In the genomic region with DNA sequence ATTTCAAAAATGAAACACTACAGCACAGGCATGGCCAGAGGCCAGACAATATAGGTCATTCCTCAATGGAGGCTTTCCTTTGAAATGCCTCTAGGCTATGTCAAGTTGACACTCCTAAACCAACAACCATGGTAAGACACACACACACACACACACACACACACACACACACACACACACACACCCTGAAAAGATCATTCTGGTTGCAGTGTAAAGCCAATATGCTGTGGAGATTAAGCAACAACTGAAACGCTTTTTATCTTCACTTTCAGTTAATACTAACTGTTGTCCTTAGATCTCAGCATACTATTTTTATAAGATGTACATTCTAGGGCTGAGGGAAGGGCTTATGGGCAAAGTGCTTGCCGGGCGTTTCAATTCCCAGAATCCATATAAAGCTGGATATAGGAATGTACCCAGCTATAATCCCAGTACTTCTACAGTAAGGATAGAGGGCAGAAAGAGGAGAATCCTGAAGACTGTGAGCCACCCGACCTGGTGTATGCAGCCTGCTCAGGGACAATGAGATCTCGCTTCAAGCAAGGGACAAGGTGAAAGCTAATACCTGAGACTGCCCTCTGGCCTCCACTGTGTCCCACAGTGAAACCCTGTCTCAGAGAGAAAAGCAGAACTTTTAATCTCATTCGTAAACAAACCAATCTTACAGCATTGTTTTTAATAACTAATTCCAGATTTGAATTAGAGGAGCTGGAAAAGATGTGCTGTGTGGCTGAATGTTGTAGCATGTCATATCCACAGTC, we compare ENCODE assay signal across 20 mouse cellular contexts. TPM values are rescaled to one million over a fixed set of nuclear protein-coding genes. Genes with fewer than 3 reads are reported as not detected.
DNase-seq lines count a peak whose midpoint lies in the region; ATAC-seq lines count a peak whose summit lies in the region.
"Had no signal": no experiment of that assay in that cellular context is flagged by ENCODE, and none has a peak within 500 bp of the region (broad histone marks: within the 10 kb centered on the region; RNA-seq: fewer than 3 reads in every experiment).

No protein-coding gene starts in this region.

- no peak overlapping the region for H3K4me2 ChIP-seq in embryonic facial prominence, embryonic 15.5 days (replicated peaks)
- no peak overlapping the region for H3K4me2 ChIP-seq in midbrain, embryonic 11.5 days
- H3K4me2 ChIP-seq in midbrain, embryonic 15.5 days, result no peak overlapping the region
- H3K4me2 ChIP-seq in liver, embryonic 15.5 days, result no peak overlapping the region
- 0 out of 2 replicates have a peak overlapping the region, but pooled peaks have one; percentile 9 for H3K4me2 ChIP-seq in stomach, embryonic 16.5 days (ENCODE audit: low read depth, low read length)
- H3K4me2 ChIP-seq: embryonic facial prominence, embryonic 12.5 days; hindbrain, embryonic 13.5 days; limb, embryonic 12.5 days had no signal

- H3K9ac ChIP-seq in embryonic facial prominence, embryonic 15.5 days, result no peak overlapping the region
- H3K9ac ChIP-seq in midbrain, embryonic 11.5 days (ENCODE audit: low read length), result no peak overlapping the region
- no peak overlapping the region for H3K9ac ChIP-seq in midbrain, embryonic 15.5 days
- no peak overlapping the region for H3K9ac ChIP-seq in liver, embryonic 15.5 days
- H3K9ac ChIP-seq in stomach, embryonic 16.5 days (ENCODE audit: low read length), result no peak overlapping the region
- H3K9ac ChIP-seq: embryonic facial prominence, embryonic 12.5 days; hindbrain, embryonic 13.5 days; limb, embryonic 12.5 days had no signal

- H3K9me3 ChIP-seq in embryonic facial prominence, embryonic 15.5 days (replicated peaks), result no peaks in the 10 kb centered on the region
- no peaks in the 10 kb centered on the region for H3K9me3 ChIP-seq in embryonic facial prominence, embryonic 10.5 days
- H3K9me3 ChIP-seq in midbrain, embryonic 11.5 days (ENCODE audit: control insufficient read depth, low read length), result no peaks in the 10 kb centered on the region
- no peaks in the 10 kb centered on the region for H3K9me3 ChIP-seq in midbrain, embryonic 15.5 days
- H3K9me3 ChIP-seq in liver, embryonic 15.5 days (replicated peaks), result no peaks in the 10 kb centered on the region
- H3K9me3 ChIP-seq in stomach, embryonic 16.5 days (replicated peaks; ENCODE audit: control insufficient read depth, low read length), result no peaks in the 10 kb centered on the region
- H3K9me3 ChIP-seq: embryonic facial prominence, embryonic 12.5 days; forebrain, embryonic 10.5 days; hindbrain, embryonic 13.5 days; limb, embryonic 12.5 days had no signal

- ATAC-seq in embryonic facial prominence, embryonic 15.5 days (ENCODE audit: insufficient number of reproducible peaks, low FRiP score, low TSS enrichment, low read depth), result no peak; the same call in 1 of the 2 replicates
- peak; percentile 59; the same call in 1 of the 2 replicates for ATAC-seq in midbrain, embryonic 11.5 days (ENCODE audit: low FRiP score)
- ATAC-seq in midbrain, embryonic 15.5 days (replicated peaks), result no peak; the same call in 1 of the 2 replicates
- ATAC-seq in liver, embryonic 15.5 days (ENCODE audit: insufficient read depth), result peak; percentile 47; the same call in 1 of the 2 replicates
- ATAC-seq in stomach, embryonic 16.5 days (ENCODE audit: insufficient read depth, low FRiP score), result peak; percentile 25; the same call in 1 of the 2 replicates

- 54% methylated on average over 6 of the region's 6 CpGs for WGBS in embryonic facial prominence, embryonic 15.5 days
- WGBS in embryonic facial prominence, embryonic 10.5 days, result 74% methylated on average over 6 of the region's 6 CpGs
- 74% methylated on average over 6 of the region's 6 CpGs for WGBS in midbrain, embryonic 11.5 days
- 72% methylated on average over 6 of the region's 6 CpGs for WGBS in midbrain, embryonic 15.5 days
- WGBS in liver, embryonic 15.5 days (ENCODE audit: insufficient replicate concordance), result 45% methylated on average over 6 of the region's 6 CpGs
- 64% methylated on average over 6 of the region's 6 CpGs for WGBS in stomach, embryonic 16.5 days

- peaks cover 5% of the 10 kb centered on the region; the same call in 1 of the 2 replicates for H3K4me1 ChIP-seq in embryonic facial prominence, embryonic 15.5 days
- peaks cover 6% of the 10 kb centered on the region; the same call in 1 of the 2 replicates for H3K4me1 ChIP-seq in embryonic facial prominence, embryonic 10.5 days
- no peaks in the 10 kb centered on the region for H3K4me1 ChIP-seq in midbrain, embryonic 11.5 days (ENCODE audit: control insufficient read depth, insufficient read depth, low read length)
- H3K4me1 ChIP-seq in midbrain, embryonic 15.5 days, result peaks cover 5% of the 10 kb centered on the region
- peaks cover 43% of the 10 kb centered on the region for H3K4me1 ChIP-seq in liver, embryonic 15.5 days (replicated peaks)
- peaks cover 7% of the 10 kb centered on the region; the same call in 1 of the 2 replicates for H3K4me1 ChIP-seq in stomach, embryonic 16.5 days (ENCODE audit: control insufficient read depth, insufficient read depth, low read length)

- H3K4me3 ChIP-seq in embryonic facial prominence, embryonic 15.5 days (replicated peaks), result no peak overlapping the region
- no peak overlapping the region for H3K4me3 ChIP-seq in embryonic facial prominence, embryonic 10.5 days
- no peak overlapping the region for H3K4me3 ChIP-seq in midbrain, embryonic 11.5 days (ENCODE audit: low read depth, low read length)
- H3K4me3 ChIP-seq in midbrain, embryonic 15.5 days, result no peak overlapping the region
- H3K4me3 ChIP-seq in liver, embryonic 15.5 days (replicated peaks), result no peak overlapping the region
- H3K4me3 ChIP-seq in stomach, embryonic 16.5 days (replicated peaks; ENCODE audit: low read length), result no peak overlapping the region
- H3K4me3 ChIP-seq: embryonic facial prominence, embryonic 12.5 days; forebrain, embryonic 10.5 days; hindbrain, embryonic 13.5 days; limb, embryonic 12.5 days had no signal

- DNase-seq in embryonic facial prominence, embryonic 10.5 days (ENCODE audit: low spot score), result no peak
- peak; percentile 75 for DNase-seq in midbrain, embryonic 11.5 days (ENCODE audit: low spot score, missing footprints)
- DNase-seq in thymus, postnatal 10 days (ENCODE audit: low spot score in 2 of 2), result no peak
- no peak for DNase-seq in cerebellum, adult 8-10 months
- DNase-seq: adrenal gland, postnatal 36 days; cerebellum, postnatal 36 days; kidney, adult 2 months; kidney, postnatal 36 days; right cerebral cortex, adult 18-20 months; spleen, adult 18-20 months; thymus, postnatal 4 days had no signal

- H3K27ac ChIP-seq in embryonic facial prominence, embryonic 15.5 days (replicated peaks), result peak overlapping the region; percentile 3; the same call in 1 of the 2 replicates
- no peak overlapping the region for H3K27ac ChIP-seq in embryonic facial prominence, embryonic 10.5 days (replicated peaks)
- no peak overlapping the region for H3K27ac ChIP-seq in midbrain, embryonic 11.5 days (ENCODE audit: low read depth, low read length)
- H3K27ac ChIP-seq in midbrain, embryonic 15.5 days, result no peak overlapping the region
- H3K27ac ChIP-seq in liver, embryonic 15.5 days (replicated peaks), result peak overlapping the region; percentile 51; the same call in 1 of the 2 replicates
- H3K27ac ChIP-seq in stomach, embryonic 16.5 days (ENCODE audit: low read length), result peak overlapping the region; percentile 67
- H3K27ac ChIP-seq: embryonic facial prominence, embryonic 12.5 days; forebrain, embryonic 10.5 days; hindbrain, embryonic 13.5 days; limb, embryonic 12.5 days had no signal

- H3K27me3 ChIP-seq in embryonic facial prominence, embryonic 15.5 days, result no peaks in the 10 kb centered on the region
- no peaks in the 10 kb centered on the region for H3K27me3 ChIP-seq in embryonic facial prominence, embryonic 10.5 days (replicated peaks; ENCODE audit: low read depth, poor library complexity, severe bottlenecking)
- no peaks in the 10 kb centered on the region for H3K27me3 ChIP-seq in midbrain, embryonic 11.5 days (ENCODE audit: control insufficient read depth, insufficient read depth, low read length)
- H3K27me3 ChIP-seq in midbrain, embryonic 15.5 days (replicated peaks), result no peaks in the 10 kb centered on the region
- H3K27me3 ChIP-seq in liver, embryonic 15.5 days, result no peaks in the 10 kb centered on the region
- no peaks in the 10 kb centered on the region for H3K27me3 ChIP-seq in stomach, embryonic 16.5 days (ENCODE audit: control insufficient read depth, insufficient read depth, low read length)
- H3K27me3 ChIP-seq: CH12.LX; embryonic facial prominence, embryonic 12.5 days; hindbrain, embryonic 13.5 days; limb, embryonic 12.5 days had no signal

- no peaks in the 10 kb centered on the region; the same call in 1 of the 2 replicates for H3K36me3 ChIP-seq in embryonic facial prominence, embryonic 15.5 days
- no peaks in the 10 kb centered on the region for H3K36me3 ChIP-seq in embryonic facial prominence, embryonic 10.5 days (replicated peaks)
- no peaks in the 10 kb centered on the region for H3K36me3 ChIP-seq in midbrain, embryonic 11.5 days (ENCODE audit: control insufficient read depth, insufficient read depth, low read length)
- no peaks in the 10 kb centered on the region for H3K36me3 ChIP-seq in midbrain, embryonic 15.5 days (replicated peaks)
- H3K36me3 ChIP-seq in liver, embryonic 15.5 days (replicated peaks), result no peaks in the 10 kb centered on the region
- no peaks in the 10 kb centered on the region for H3K36me3 ChIP-seq in stomach, embryonic 16.5 days (ENCODE audit: control insufficient read depth, insufficient read depth, low read length)
- H3K36me3 ChIP-seq: embryonic facial prominence, embryonic 12.5 days; forebrain, embryonic 10.5 days; hindbrain, embryonic 13.5 days; limb, embryonic 12.5 days had no signal

RNA-seq across cellular contexts. Expression of a gene that starts 43.6 kb away (rescaled TPM):
- 95.4 and 99.2 TPM in 2 replicates for polyA plus RNA-seq in embryonic facial prominence, embryonic 15.5 days (2015; fragmentation: Nextera tagmentation; extraction: Ambion mirVana)
- polyA plus RNA-seq in embryonic facial prominence, embryonic 10.5 days (2016; fragmentation: Nextera tagmentation; extraction: Ambion mirVana), result 66.0 and 66.3 TPM in 2 replicates
- 87.0 and 91.8 TPM in 2 replicates for polyA plus RNA-seq in midbrain, embryonic 11.5 days (2014; fragmentation: Nextera tagmentation; extraction: Ambion mirVana)
- 63.4 and 68.6 TPM in 2 replicates for polyA plus RNA-seq in midbrain, embryonic 15.5 days (2015; fragmentation: Nextera tagmentation; extraction: Ambion mirVana)
- polyA plus RNA-seq in liver, embryonic 15.5 days (2015; fragmentation: Nextera tagmentation; extraction: Ambion mirVana), result 87.8 and 106 TPM in 2 replicates
- polyA plus RNA-seq in stomach, embryonic 16.5 days (2015; fragmentation: Nextera tagmentation; extraction: Ambion mirVana), result 127 and 148 TPM in 2 replicates

RNA-seq across cellular contexts. Expression of a gene that starts 53.1 kb away (rescaled TPM):
- polyA plus RNA-seq in embryonic facial prominence, embryonic 15.5 days (2015; fragmentation: Nextera tagmentation; extraction: Ambion mirVana), result 5.2 and 6.7 TPM in 2 replicates
- 3.4 and 3.6 TPM in 2 replicates for polyA plus RNA-seq in embryonic facial prominence, embryonic 10.5 days (2016; fragmentation: Nextera tagmentation; extraction: Ambion mirVana)
- polyA plus RNA-seq in midbrain, embryonic 11.5 days (2014; fragmentation: Nextera tagmentation; extraction: Ambion mirVana), result 0.34 and 0.56 TPM in 2 replicates
- 4.8 and 6.0 TPM in 2 replicates for polyA plus RNA-seq in midbrain, embryonic 15.5 days (2015; fragmentation: Nextera tagmentation; extraction: Ambion mirVana)
- 0.26 and 0.32 TPM in 2 replicates for polyA plus RNA-seq in liver, embryonic 15.5 days (2015; fragmentation: Nextera tagmentation; extraction: Ambion mirVana)
- 3.1 and 4.9 TPM in 2 replicates for polyA plus RNA-seq in stomach, embryonic 16.5 days (2015; fragmentation: Nextera tagmentation; extraction: Ambion mirVana)

Comparison
In these comparisons a context has a peak if more than half of its experiments do, and no peak if none do; other contexts are left out.
1. ATAC-seq: peak in midbrain, embryonic 11.5 days (single experiment), liver, embryonic 15.5 days (single experiment) and stomach, embryonic 16.5 days (single experiment); none in embryonic facial prominence, embryonic 15.5 days (single experiment) and midbrain, embryonic 15.5 days (single experiment).
2. H3K27ac ChIP-seq: peak in embryonic facial prominence, embryonic 15.5 days (single experiment), liver, embryonic 15.5 days (single experiment) and stomach, embryonic 16.5 days (single experiment); none in embryonic facial prominence, embryonic 10.5 days (single experiment), midbrain, embryonic 11.5 days (single experiment) and midbrain, embryonic 15.5 days (single experiment).